Mouse (Mus musculus) C2C12 (cell line): ENCODE measurements at regions not wholly inside any gene's neighbourhood (a gene's known extent, or its start where the extent isn't known, plus 50 kb on each side); places are given as distances from the start of the nearest gene placed in this dataset.

Experiments used
- CTCF ChIP-seq: IDR thresholded peaks from one replicate; pipeline ENCODE4 v1.5.1; 2011; ENCODE audit not compliant: control insufficient read depth, insufficient read depth, insufficient read length
- MYOD1 ChIP-seq: IDR thresholded peaks from one replicate; pipeline ENCODE4 v1.6.1; 2011; ENCODE audit warnings: low read depth; ENCODE audit not compliant: control insufficient read depth, insufficient read length

DNA sequence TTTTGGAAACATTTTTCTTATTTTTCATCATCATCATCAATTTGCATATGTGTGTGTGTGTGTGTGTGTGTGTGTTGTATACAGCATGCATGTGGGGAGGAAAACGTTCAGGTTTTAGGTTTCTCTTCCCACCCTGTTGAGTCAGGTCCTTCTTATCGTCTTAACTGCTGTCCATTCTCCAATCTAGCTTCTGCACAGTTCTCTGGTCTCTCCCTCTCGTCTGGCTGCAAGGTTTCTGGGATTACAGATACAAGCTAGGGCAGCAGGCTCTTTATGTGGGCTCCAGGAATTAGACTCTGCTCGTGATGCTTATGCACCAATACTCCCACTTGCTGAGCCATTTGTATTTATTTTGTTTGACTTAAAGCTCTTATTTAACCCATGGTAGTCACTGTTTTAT lies 226.6 kb upstream of the Cwc22 start:
- TF ChIP-seq CTCF: no peak
- TF ChIP-seq MYOD1: no peak
